Mouse (Mus musculus) olfactory bulb, adult 2 months (tissue): ENCODE measurements at regions not wholly inside any gene's neighbourhood (a gene's known extent, or its start where the extent isn't known, plus 50 kb on each side); places are given as distances from the start of the nearest gene placed in this dataset.

Source experiments
- H3K27ac ChIP-seq: fragments of 200-500 bp; 2 replicates; pipeline ENCODE4 v1.5.1; 2012; ENCODE audit warnings: low read depth, low read length; ENCODE audit not compliant: insufficient read depth
- H3K4me1 ChIP-seq: fragments of 200-500 bp; 2 replicates; pipeline ENCODE4 v1.6.1; 2012; ENCODE audit warnings: low read length; ENCODE audit not compliant: control insufficient read depth, insufficient read depth
- H3K4me3 ChIP-seq: fragments of 200-500 bp; 2 replicates; pipeline ENCODE4 v1.5.1; 2012; ENCODE audit warnings: mild to moderate bottlenecking, low read depth, low read length, moderate library complexity; ENCODE audit not compliant: insufficient read depth
- CTCF ChIP-seq: fragments of 200-500 bp; IDR thresholded peaks from 2 replicates; pipeline ENCODE4 v1.5.1; 2012; ENCODE audit warnings: low read depth, mild to moderate bottlenecking, low read length, moderate library complexity; ENCODE audit not compliant: insufficient read depth
- POLR2A ChIP-seq: fragments of 200-500 bp; IDR thresholded peaks from 2 replicates; pipeline ENCODE4 v1.6.1; 2012; ENCODE audit warnings: mild to moderate bottlenecking, low read depth, low read length, moderate library complexity; ENCODE audit not compliant: insufficient read depth
- WGBS: fragments of 180-500 bp; shearing (Covaris S2); methylation state at CpG from one replicate; pipeline ENCODE4 v1.1.7; 2018; 5-methylcytosine and 5-hydroxymethylcytosine counted together

GRCm38 (mm10) chr15:94219907-94220306, 245.3 kb downstream of the Adamts20 start:
- H3K4me1 ChIP-seq = no peaks in the 10 kb centered on the region
- WGBS = 57% methylated on average over 5 of the region's 5 CpGs
- H3K4me3 ChIP-seq = no peak overlapping the region
- H3K27ac ChIP-seq = no peak overlapping the region
- no peak for TF ChIP-seq POLR2A
- TF ChIP-seq CTCF = no peak

GRCm38 (mm10) chr15:94216703-94217102, 248.5 kb downstream of the Adamts20 start:
- no peak overlapping the region for H3K4me3 ChIP-seq
- no peak overlapping the region for H3K27ac ChIP-seq
- WGBS = 78% methylated on average over 2 of the region's 2 CpGs
- H3K4me1 ChIP-seq = no peaks in the 10 kb centered on the region
- no peak for TF ChIP-seq CTCF
- TF ChIP-seq POLR2A = no peak

- no peaks in the 10 kb centered on the region for H3K4me1 ChIP-seq
- TF ChIP-seq POLR2A = no peak
- no peak for TF ChIP-seq CTCF
- WGBS = 45% methylated on average over 9 of the region's 9 CpGs
- H3K27ac ChIP-seq = no peak overlapping the region
- no peak overlapping the region for H3K4me3 ChIP-seq
Observed at GRCm38 (mm10) chr15:94214440-94214839, 250.8 kb downstream of the Adamts20 start.

GRCm38 (mm10) chr15:94213393-94213792, 251.8 kb downstream of the Adamts20 start:
- H3K4me1 ChIP-seq = no peaks in the 10 kb centered on the region
- TF ChIP-seq POLR2A (no peak), CTCF (no peak)
- H3K4me3 ChIP-seq = no peak overlapping the region
- WGBS = 29% methylated on average over 4 of the region's 4 CpGs
- H3K27ac ChIP-seq = no peak overlapping the region

- no peak for TF ChIP-seq CTCF
- no peak for TF ChIP-seq POLR2A
- Histone ChIP-seq H3K4me1 (no peaks in the 10 kb centered on the region), H3K4me3 (no peak overlapping the region), H3K27ac (no peak overlapping the region)
- 17% methylated on average over 1 of the region's 1 CpGs for WGBS
Observed at GRCm38 (mm10) chr15:94208476-94208875, 256.7 kb downstream of the Adamts20 start.

GRCm38 (mm10) chr15:94206454-94206853, 258.8 kb downstream of the Adamts20 start:
- H3K4me3 ChIP-seq = no peak overlapping the region
- H3K27ac ChIP-seq = no peak overlapping the region
- 78% methylated on average over 8 of the region's 8 CpGs for WGBS
- TF ChIP-seq CTCF (no peak), POLR2A (no peak)
- H3K4me1 ChIP-seq = no peaks in the 10 kb centered on the region

- no peak overlapping the region for H3K27ac ChIP-seq
- TF ChIP-seq POLR2A (no peak), CTCF (no peak)
- 85% methylated on average over 11 of the region's 11 CpGs for WGBS
Observed at GRCm38 (mm10) chr15:94205309-94205893, 259.8 kb downstream of the Adamts20 start.

GRCm38 (mm10) chr15:94190081-94190488, 275.1 kb downstream of the Adamts20 start:
- H3K4me3 ChIP-seq = no peak overlapping the region
- WGBS = 18% methylated on average over 7 of the region's 7 CpGs
- TF ChIP-seq POLR2A (no peak), CTCF (no peak)
- H3K4me1 ChIP-seq = peaks cover 2% of the 10 kb centered on the region; the same call in 1 of the 2 replicates
- no peak overlapping the region for H3K27ac ChIP-seq

More at GRCm38 (mm10) chr15:94205309-94205893, 259.8 kb downstream of the Adamts20 start:
- Histone ChIP-seq H3K4me1 (no peaks in the 10 kb centered on the region), H3K4me3 (no peak overlapping the region)

GRCm38 (mm10) chr15:94187588-94187987, 277.6 kb downstream of the Adamts20 start:
- TF ChIP-seq POLR2A (no peak), CTCF (no peak)
- no peak overlapping the region for H3K27ac ChIP-seq
- H3K4me1 ChIP-seq = peaks cover 2% of the 10 kb centered on the region; the same call in 1 of the 2 replicates
- no peak overlapping the region for H3K4me3 ChIP-seq
- 83% methylated on average over 4 of the region's 4 CpGs for WGBS

- TF ChIP-seq POLR2A (no peak), CTCF (no peak)
- H3K27ac ChIP-seq = no peak overlapping the region
- H3K4me1 ChIP-seq = no peaks in the 10 kb centered on the region
- H3K4me3 ChIP-seq = no peak overlapping the region
- WGBS = 96% methylated on average over 6 of the region's 6 CpGs
Observed at GRCm38 (mm10) chr15:94183663-94184375, 281.4 kb downstream of the Adamts20 start.
